Mouse (Mus musculus) megakaryocyte, embryonic 14.5 days (primary cell): ENCODE measurements at regions not wholly inside any gene's neighbourhood (a gene's known extent, or its start where the extent isn't known, plus 50 kb on each side); places are given as distances from the start of the nearest gene placed in this dataset.

Experiments
- H3K27me3 ChIP-seq: replicated peaks from 2 replicates; pipeline ENCODE3; 2012; ENCODE audit warnings: inconsistent platforms
- H3K36me3 ChIP-seq: replicated peaks from 2 replicates; pipeline ENCODE3; 2012; ENCODE audit warnings: low read length, inconsistent platforms, mixed read lengths
- H3K4me1 ChIP-seq: 2 replicates; pipeline ENCODE4 v1.6.1; 2012; ENCODE audit warnings: inconsistent platforms
- H3K4me3 ChIP-seq: replicated peaks from 2 replicates; pipeline ENCODE3; 2012; ENCODE audit warnings: moderate library complexity, mild to moderate bottlenecking, inconsistent platforms
- H3K9me3 ChIP-seq: 2 replicates; pipeline ENCODE4 v1.6.1; 2012; ENCODE audit warnings: inconsistent platforms
- FLI1 ChIP-seq: IDR thresholded peaks from 2 replicates; pipeline ENCODE4 v1.6.1; 2012; ENCODE audit warnings: low read length, inconsistent platforms, mixed read lengths
- GATA1 ChIP-seq: IDR thresholded peaks from 3 replicates; pipeline ENCODE4 v1.6.1; 2012; ENCODE audit warnings: mixed read lengths, low read length, inconsistent platforms, borderline replicate concordance

DNA sequence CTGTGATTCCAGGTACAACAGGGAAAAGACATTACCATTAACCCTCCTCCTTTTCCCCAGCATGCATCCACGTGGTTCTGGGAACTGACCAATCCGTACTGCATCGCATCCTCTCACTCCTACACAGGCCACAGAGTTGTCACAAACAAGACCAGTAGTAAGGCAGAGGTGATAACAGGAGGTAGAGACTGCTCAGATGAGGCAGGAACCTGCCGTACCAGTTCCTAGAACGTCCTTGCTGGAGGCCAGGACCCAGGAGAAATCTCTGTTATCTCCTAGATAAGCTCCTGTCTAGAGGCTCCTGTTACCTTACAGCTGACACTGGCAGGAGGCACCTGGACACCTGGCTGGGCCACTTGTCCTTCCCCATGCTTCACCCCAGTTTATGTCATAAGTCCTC, 121.4 kb upstream of the Neo1 start:
- Histone ChIP-seq H3K4me1 (no peaks in the 10 kb centered on the region), H3K36me3 (no peaks in the 10 kb centered on the region), H3K9me3 (no peaks in the 10 kb centered on the region), H3K27me3 (peaks cover 2% of the 10 kb centered on the region), H3K4me3 (no peak overlapping the region)
- TF ChIP-seq FLI1 (no peak), GATA1 (no peak)

GRCm38 (mm10) chr9:59153945-59154344, 117.7 kb upstream of the Neo1 start:
- no peaks in the 10 kb centered on the region for H3K4me1 ChIP-seq
- no peak for TF ChIP-seq GATA1
- TF ChIP-seq FLI1 = no peak
- no peaks in the 10 kb centered on the region for H3K36me3 ChIP-seq
- no peak overlapping the region for H3K4me3 ChIP-seq
- no peaks in the 10 kb centered on the region for H3K9me3 ChIP-seq
- peaks cover 9% of the 10 kb centered on the region for H3K27me3 ChIP-seq

- TF ChIP-seq FLI1 (no peak), GATA1 (no peak)
- H3K27me3 ChIP-seq = peaks cover 9% of the 10 kb centered on the region
- no peaks in the 10 kb centered on the region for H3K9me3 ChIP-seq
- H3K4me3 ChIP-seq = no peak overlapping the region
- H3K36me3 ChIP-seq = no peaks in the 10 kb centered on the region
- no peaks in the 10 kb centered on the region for H3K4me1 ChIP-seq
Observed at GRCm38 (mm10) chr9:59153126-59153525, 116.9 kb upstream of the Neo1 start.

DNA sequence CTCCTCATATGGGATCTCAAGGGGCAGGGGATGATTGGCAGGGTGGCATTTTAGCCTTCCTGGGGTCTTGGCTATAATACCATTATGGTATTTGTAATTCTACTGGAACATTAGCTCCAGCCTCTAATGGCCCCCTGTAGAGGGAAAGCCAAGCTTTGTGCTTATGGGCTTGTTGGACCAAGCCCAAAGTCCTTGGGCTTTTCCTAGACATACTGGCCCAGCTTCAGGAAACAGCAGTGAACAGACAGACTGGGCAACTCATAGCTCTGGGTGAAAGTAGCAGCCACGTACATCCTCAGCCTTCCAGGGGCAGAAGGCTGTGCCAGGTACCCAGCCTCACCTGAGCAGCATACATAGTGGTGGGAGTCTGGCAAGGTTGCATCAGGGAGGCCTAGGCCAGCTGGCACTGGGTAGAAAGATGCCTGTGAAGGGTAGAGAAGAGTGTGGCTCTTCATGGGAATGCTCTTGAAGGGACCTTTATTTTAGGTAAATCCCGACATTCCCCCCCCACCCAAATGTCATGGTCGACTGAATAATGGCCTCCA, 108.1 kb upstream of the Neo1 start:
- no peak for TF ChIP-seq GATA1
- no peak for TF ChIP-seq FLI1
- no peaks in the 10 kb centered on the region for H3K4me1 ChIP-seq
- no peak overlapping the region for H3K4me3 ChIP-seq
- peaks cover 7% of the 10 kb centered on the region for H3K27me3 ChIP-seq
- no peaks in the 10 kb centered on the region for H3K36me3 ChIP-seq
- no peaks in the 10 kb centered on the region for H3K9me3 ChIP-seq

DNA sequence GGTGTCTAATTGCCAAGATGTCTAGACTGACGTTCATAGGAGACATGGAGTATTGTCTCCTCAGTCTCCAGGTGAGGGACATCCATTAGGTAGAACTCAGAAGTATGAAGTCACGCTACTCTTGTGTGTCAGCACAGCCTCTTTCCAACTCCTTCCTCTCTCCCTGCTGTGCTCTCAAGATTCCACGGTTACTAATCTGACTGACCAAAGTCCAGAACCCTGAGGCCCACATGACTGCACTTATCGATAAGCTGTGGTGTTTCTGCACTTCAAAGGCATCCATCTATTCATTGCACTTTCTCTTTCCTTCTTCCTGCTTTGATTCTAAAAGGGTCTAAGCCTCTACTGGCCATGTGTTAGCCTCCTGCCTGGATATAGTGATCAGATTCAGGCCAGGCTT, 107.4 kb upstream of the Neo1 start:
- TF ChIP-seq FLI1 (no peak), GATA1 (no peak)
- H3K36me3 ChIP-seq = no peaks in the 10 kb centered on the region
- no peaks in the 10 kb centered on the region for H3K9me3 ChIP-seq
- H3K4me1 ChIP-seq = no peaks in the 10 kb centered on the region
- no peak overlapping the region for H3K4me3 ChIP-seq
- peaks cover 9% of the 10 kb centered on the region for H3K27me3 ChIP-seq

- TF ChIP-seq GATA1 (no peak), FLI1 (no peak)
- H3K36me3 ChIP-seq = no peaks in the 10 kb centered on the region
- H3K27me3 ChIP-seq = peaks cover 27% of the 10 kb centered on the region
- no peak overlapping the region for H3K4me3 ChIP-seq
- H3K9me3 ChIP-seq = no peaks in the 10 kb centered on the region
- 0 out of 2 replicates have a peak, but pooled peaks cover 3% of the 10 kb centered on the region for H3K4me1 ChIP-seq
Observed at GRCm38 (mm10) chr9:59134171-59135041, 98.2 kb upstream of the Neo1 start.

DNA sequence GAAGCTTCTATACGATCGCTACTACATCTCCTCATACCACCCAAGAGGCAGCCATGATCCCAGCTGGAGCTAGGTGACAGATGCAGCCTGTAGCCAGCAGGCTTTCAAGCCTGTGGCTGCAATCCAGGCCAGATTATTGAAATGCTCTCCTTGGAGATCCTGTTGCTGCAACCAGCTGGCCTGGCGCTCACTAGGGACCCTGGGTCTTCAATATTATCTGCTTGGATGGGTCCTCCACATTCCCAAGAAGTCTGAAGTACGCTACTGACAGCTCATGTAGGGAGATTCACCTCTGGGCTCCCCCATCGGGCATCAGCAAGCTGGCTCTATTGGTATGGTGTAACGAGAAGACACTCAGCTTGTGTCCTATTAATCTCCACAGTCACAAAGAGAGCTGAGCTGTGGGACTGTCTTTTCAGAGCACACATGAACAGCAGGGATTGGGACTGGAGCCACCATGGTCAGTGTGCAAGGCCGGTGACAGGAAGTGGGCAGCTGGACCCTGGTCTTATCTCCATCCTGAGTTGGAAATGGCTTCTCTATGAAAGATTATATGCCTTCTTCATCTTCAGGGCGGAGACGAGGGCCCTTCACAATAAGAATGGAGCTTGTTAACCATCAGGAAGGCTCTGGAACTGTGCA, 93.6 kb upstream of the Neo1 start:
- TF ChIP-seq GATA1 = no peak
- no peaks in the 10 kb centered on the region for H3K36me3 ChIP-seq
- H3K4me3 ChIP-seq = no peak overlapping the region
- 0 out of 2 replicates have a peak, but pooled peaks cover 3% of the 10 kb centered on the region for H3K4me1 ChIP-seq
- peaks cover 17% of the 10 kb centered on the region for H3K27me3 ChIP-seq
- no peaks in the 10 kb centered on the region for H3K9me3 ChIP-seq

GRCm38 (mm10) chr9:59129252-59129651, 93.0 kb upstream of the Neo1 start:
- TF ChIP-seq GATA1 = no peak
- no peak for TF ChIP-seq FLI1
- no peaks in the 10 kb centered on the region for H3K9me3 ChIP-seq
- peaks cover 14% of the 10 kb centered on the region for H3K27me3 ChIP-seq
- H3K4me3 ChIP-seq = no peak overlapping the region
- 0 out of 2 replicates have a peak, but pooled peaks cover 3% of the 10 kb centered on the region for H3K4me1 ChIP-seq
- H3K36me3 ChIP-seq = no peaks in the 10 kb centered on the region

DNA sequence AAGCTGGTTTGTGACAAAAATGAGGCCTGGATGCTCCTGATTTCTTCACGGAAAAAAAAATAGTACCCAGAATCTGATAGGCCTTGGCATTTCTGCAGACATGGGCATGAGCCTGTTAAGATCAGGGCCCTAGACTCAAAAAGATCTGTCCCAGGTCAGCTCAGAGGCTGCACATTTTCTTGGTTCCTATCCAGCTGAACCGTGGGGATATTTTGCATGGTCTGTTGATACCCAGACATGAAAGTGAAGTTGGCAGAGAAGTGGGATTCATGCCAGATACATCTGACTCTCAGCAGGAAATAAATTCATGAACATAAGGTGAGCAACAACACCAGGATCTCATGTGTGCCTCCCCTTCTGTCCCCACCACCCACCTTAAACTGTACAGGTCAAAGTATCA, 91.8 kb upstream of the Neo1 start:
- 0 out of 2 replicates have a peak, but pooled peaks cover 3% of the 10 kb centered on the region for H3K4me1 ChIP-seq
- H3K9me3 ChIP-seq = no peaks in the 10 kb centered on the region
- no peaks in the 10 kb centered on the region for H3K36me3 ChIP-seq
- peaks cover 6% of the 10 kb centered on the region for H3K27me3 ChIP-seq
- no peak overlapping the region for H3K4me3 ChIP-seq
- TF ChIP-seq FLI1 = no peak
- no peak for TF ChIP-seq GATA1

DNA sequence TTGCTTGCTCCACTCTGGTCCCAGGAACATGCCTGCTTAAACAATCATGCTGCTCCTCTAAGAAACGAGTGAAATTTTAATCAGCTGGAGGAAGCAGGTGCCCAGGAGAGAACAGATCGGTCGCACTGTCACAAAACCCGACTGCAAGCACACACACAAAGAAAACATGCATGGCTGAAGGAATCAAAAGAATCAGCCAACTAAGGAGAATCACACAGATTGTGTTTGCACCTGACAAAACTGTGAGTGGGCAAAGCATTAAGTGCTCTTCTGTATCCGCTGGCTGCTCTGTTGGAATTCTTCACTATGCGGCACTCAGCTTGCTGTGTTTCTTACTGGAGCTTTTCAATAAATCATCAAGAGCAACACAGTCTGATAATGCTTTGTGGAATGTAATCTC, 89.6 kb upstream of the Neo1 start:
- H3K9me3 ChIP-seq = no peaks in the 10 kb centered on the region
- no peak overlapping the region for H3K4me3 ChIP-seq
- TF ChIP-seq FLI1 (no peak), GATA1 (no peak)
- peaks cover 4% of the 10 kb centered on the region for H3K27me3 ChIP-seq
- H3K36me3 ChIP-seq = no peaks in the 10 kb centered on the region
- 0 out of 2 replicates have a peak, but pooled peaks cover 3% of the 10 kb centered on the region for H3K4me1 ChIP-seq
